Mouse (Mus musculus) embryo, embryonic 10 days (tissue): ENCODE data around the gene Pi4kb.

Experiments used
- DNase-seq: peaks from one replicate; pipeline ENCODE4 v3.0.0-alpha.2; 2015; ENCODE audit warnings: low spot score

Gene Pi4kb

DNA sequence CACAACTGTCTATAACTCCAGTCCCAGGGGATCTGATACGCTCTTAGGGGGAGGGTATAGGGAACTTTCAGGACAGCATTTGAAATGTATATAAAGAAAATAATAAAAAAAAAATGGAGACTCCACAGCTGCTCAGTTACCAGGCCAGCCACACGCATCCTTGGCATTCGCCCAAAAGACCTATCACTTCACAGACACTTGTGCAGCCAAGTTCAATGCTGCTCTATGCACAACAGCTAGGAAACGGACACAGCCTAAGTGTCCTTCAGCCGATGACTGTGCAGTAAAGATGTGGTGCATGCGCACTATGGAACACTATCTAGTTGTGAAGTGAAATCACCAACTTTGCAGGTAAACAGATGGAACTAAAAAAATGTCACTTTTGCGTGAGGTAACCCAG lies 81.7 kb downstream of the Pi4kb start:
- DNase-seq, result no peak
